ENCODE assay signal across 22 mouse cellular contexts in the genomic region with DNA sequence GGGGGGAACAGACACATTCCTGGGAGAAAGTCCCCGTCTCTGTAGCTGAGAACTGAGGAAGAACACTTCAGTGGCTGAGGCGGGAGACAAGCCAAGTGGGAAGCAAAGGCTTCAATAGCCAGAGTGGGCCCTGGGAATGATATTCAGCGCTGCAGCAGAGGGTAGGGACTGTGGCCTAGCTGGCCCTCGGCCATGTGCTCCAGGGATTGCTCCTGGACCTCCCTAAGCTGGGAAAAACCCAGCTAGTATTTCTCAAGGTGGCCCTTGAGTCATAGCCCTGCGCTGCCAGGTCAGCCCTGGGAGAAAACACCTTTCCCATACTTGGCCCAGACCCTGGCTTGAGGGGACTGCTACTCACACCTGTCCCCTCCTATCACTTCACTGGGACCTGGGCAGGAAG.
A peak's percentile ranks its signal among the peaks of the same experiment; 100 is the strongest.
DNase-seq lines count a peak whose midpoint lies in the region; ATAC-seq lines count a peak whose summit lies in the region.
"Had no signal": no experiment of that assay in that cellular context is flagged by ENCODE, and none has a peak within 500 bp of the region (broad histone marks: within the 10 kb centered on the region; RNA-seq: fewer than 3 reads in every experiment).

No protein-coding gene starts in this region.

- H3K36me3 ChIP-seq in hindbrain, embryonic 14.5 days (replicated peaks; ENCODE audit: control insufficient read depth, insufficient read depth): no peaks in the 10 kb centered on the region
- H3K36me3 ChIP-seq: embryonic facial prominence, embryonic 13.5 days; G1E; heart, embryonic 10.5 days; hindbrain, embryonic 12.5 days had no signal

- ATAC-seq in hindbrain, embryonic 14.5 days (ENCODE audit: low FRiP score): no peak
- ATAC-seq: CD4-positive, CD25-positive, alpha-beta regulatory T cell, adult 4 months; forebrain, embryonic 13.5 days; hindbrain, postnatal 0 days had no signal

- no peak overlapping the region for H3K4me3 ChIP-seq in hindbrain, embryonic 14.5 days (replicated peaks; ENCODE audit: low read length)
- H3K4me3 ChIP-seq: embryonic facial prominence, embryonic 13.5 days; forebrain, embryonic 13.5 days; heart, embryonic 10.5 days; hindbrain, embryonic 12.5 days had no signal

- no peaks in the 10 kb centered on the region for H3K27me3 ChIP-seq in hindbrain, embryonic 14.5 days (ENCODE audit: control insufficient read depth, insufficient read depth, low read length)

- H3K4me2 ChIP-seq in hindbrain, embryonic 14.5 days (replicated peaks): no peak overlapping the region
- H3K4me2 ChIP-seq: embryonic facial prominence, embryonic 13.5 days; forebrain, embryonic 13.5 days; hindbrain, embryonic 12.5 days had no signal

- no peaks in the 10 kb centered on the region for H3K9me3 ChIP-seq in hindbrain, embryonic 14.5 days (ENCODE audit: control insufficient read depth, low read length)
- H3K9me3 ChIP-seq: embryonic facial prominence, embryonic 13.5 days; forebrain, embryonic 13.5 days; G1E; heart, embryonic 10.5 days; hindbrain, embryonic 12.5 days had no signal

- 86% methylated on average over 5 of the region's 5 CpGs for WGBS in hindbrain, embryonic 14.5 days

- H3K4me1 ChIP-seq in hindbrain, embryonic 14.5 days (replicated peaks; ENCODE audit: control insufficient read depth, insufficient read depth, low read length): peaks cover 12% of the 10 kb centered on the region; the same call in 1 of the 2 replicates

- H3K9ac ChIP-seq in hindbrain, embryonic 14.5 days: no peak overlapping the region
- H3K9ac ChIP-seq: embryonic facial prominence, embryonic 13.5 days; forebrain, embryonic 13.5 days; hindbrain, embryonic 12.5 days had no signal

- DNase-seq in cerebellum, adult 9-10 months: peak; percentile 35
- DNase-seq in cerebellum, adult 11-12 months: no peak
- peak; percentile 45 to 57 for DNase-seq in right cerebral cortex, postnatal 10 days (ENCODE audit: low spot score in 2 of 2)
- DNase-seq in right cerebral cortex, adult 18-20 months: no peak
- peak; percentile 39 for DNase-seq in adrenal gland, postnatal 25 days
- no peak for DNase-seq in hindbrain, embryonic 14.5 days (ENCODE audit: low spot score)
- DNase-seq: B cell, adult 2 months; cerebellum, adult 11 months; cerebellum, adult 9-11 months; cerebellum, postnatal 36 days; gastrocnemius, postnatal 36 days; heart, adult 18-20 months; heart, postnatal 10 days; heart, postnatal 4 days; kidney, adult 11 months had no signal

- no peak overlapping the region for H3K27ac ChIP-seq in hindbrain, embryonic 14.5 days
- H3K27ac ChIP-seq: embryonic facial prominence, embryonic 13.5 days; forebrain, embryonic 13.5 days; heart, embryonic 10.5 days; hindbrain, embryonic 12.5 days; hindbrain, postnatal 0 days had no signal

Comparison
In these comparisons a context has a peak if more than half of its experiments do, and no peak if none do; other contexts are left out.
1. DNase-seq: peak in cerebellum, adult 9-10 months (single experiment), right cerebral cortex, postnatal 10 days (2 of 2) and adrenal gland, postnatal 25 days (single experiment); none in cerebellum, adult 11-12 months (single experiment), right cerebral cortex, adult 18-20 months (single experiment) and hindbrain, embryonic 14.5 days (single experiment).